Mouse (Mus musculus) skeletal muscle tissue, adult 2 months (tissue): ENCODE data around the gene Gm10024.
"Not testable (repeated sequence)": the region's sequence is repeated elsewhere in the genome, so short reads cannot be mapped to it uniquely, and the experiment has no call there.

Experiments
- DNase-seq: peaks from one replicate; pipeline ENCODE4 v3.0.0-alpha.2; 2012; ENCODE audit warnings: low read depth, low spot score

Gene Gm10024

DNA sequence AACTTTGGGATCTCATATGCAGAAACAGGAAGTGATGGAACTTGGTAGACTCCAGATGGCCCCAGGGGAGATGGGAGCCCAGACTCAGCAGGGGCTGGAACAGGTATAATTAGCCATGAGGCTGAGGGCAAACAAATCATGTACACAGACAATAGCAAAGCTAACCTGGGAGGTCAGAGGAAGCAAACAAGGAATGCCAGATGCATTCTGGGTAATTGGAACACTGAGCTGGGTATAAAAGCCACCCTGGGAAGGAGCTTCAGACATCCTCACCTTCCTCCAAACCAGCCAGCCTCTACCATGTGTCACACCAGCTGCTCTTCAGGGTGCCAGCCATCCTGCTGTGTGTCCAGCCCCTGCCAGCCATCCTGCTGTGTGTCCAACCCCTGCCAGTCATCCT, at the start of gene Gm10024:
Gene Gm10024 (plus strand): TSS at position 301 of the 400 bp plus-strand sequence.
- not testable (repeated sequence) for DNase-seq

DNA sequence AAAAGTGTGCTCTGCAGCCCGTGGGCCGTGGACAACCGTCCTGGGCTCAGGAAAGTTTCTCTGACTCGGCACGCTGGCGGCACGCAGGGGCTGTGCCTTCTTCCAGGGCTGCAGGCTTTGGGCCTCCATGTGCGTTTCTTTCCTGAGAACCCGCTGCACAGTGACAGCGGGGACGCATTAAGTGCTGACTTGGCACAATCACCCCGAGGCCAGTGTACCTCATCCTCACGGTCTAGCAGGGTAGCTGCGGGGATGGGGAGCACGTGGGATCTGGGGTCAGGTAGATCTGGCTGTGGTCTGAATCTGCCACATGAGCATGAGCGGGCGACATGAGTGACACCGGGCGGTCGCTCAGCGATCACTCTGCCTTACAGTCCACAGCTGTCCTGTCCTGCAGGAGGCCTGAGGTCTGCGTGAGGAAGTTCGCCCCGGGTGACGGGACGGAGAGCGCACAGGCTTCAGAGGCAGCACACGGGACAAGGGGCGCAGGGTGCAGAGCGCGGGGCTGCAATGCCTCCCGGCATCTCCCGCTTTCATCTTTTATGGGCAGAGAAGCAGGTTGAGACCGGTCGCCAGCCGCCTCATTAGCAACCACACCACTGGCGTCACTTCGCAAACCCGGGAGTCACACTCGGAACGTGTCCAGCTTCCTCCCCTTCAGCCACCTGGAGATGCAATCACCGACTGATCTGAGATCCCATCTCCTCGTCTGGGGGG, 47.1 kb upstream of the Gm10024 start:
- no peak for DNase-seq

DNA sequence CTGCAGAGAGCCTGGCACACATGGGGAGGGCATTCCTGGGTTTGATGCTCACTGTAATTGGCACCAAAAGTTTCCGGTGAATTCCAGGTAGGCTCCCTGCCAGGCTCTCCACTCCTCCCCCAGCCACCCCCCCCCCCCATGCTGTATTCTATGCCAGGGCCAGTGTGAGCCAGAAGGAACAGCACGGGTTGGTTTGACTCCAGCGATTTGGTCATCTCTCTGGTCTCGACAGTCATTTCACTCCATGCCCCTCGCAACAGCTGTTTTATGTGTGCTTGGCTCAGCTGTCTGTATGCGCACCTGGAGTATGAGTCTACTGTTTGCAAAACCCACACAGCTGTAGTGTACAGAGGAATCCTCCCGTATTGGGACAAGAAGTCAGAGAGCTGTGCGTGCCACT, 44.9 kb upstream of the Gm10024 start:
- DNase-seq, result no peak

DNA sequence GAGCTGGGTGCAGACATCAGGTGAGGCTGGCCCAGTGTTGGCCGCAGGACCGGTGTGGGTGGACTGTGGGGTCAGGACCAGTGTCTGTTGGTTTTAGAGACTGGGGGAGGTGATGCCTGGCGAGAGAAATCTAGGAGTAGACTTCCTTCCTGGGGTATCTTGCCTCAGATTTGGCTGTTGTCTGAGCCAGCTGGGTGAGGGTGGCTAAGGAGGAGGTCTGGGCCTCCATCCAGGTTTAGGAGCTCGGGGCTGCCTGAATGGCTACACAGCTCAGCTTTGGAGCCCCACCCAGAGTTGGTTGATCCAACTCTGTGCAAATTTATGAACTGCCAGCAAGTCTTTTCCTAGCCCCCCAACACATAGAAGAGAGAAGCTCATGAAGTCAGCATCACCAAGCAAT, 43.9 kb upstream of the Gm10024 start:
- DNase-seq, result no peak

DNA sequence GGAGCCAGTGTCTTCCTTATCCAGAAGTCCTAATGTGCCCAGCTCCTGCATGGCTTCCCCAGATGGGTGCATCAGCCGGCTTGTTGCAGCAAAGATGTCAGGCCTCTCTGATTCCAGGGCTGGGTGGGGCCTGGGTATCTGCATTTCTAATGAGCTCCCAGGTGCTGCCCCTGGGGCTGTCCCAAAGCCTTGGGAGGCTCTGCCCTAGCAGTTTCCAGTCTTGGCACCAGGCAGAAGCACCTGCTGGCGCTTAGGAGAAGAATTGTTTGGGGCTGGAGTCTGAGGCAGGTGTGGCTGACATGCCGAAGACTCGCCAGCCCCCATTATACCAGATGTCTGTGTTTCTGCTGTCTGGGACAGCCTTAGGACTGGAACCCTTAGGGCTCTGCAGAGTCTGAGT, 40.5 kb upstream of the Gm10024 start:
- no peak for DNase-seq

DNA sequence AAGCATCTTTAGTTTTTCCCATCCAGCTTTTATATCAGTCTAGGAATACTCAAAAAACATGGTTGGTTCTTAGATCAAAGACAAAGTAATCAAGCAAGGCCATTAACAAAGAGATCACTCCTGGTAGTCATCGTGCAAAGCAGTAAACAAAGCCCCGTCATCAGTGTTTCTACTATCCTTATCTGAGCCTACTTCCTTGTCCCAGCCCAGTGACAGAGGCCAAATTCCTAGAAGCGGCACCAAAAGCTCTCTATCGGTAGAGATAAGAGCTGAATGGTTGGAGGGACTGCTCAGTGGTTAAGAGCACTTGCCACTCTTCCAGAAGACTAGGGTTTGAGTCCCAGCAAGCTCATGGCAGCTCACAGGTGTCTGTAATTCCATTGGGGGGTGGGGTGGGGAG, 39.7 kb upstream of the Gm10024 start:
- no peak for DNase-seq

DNA sequence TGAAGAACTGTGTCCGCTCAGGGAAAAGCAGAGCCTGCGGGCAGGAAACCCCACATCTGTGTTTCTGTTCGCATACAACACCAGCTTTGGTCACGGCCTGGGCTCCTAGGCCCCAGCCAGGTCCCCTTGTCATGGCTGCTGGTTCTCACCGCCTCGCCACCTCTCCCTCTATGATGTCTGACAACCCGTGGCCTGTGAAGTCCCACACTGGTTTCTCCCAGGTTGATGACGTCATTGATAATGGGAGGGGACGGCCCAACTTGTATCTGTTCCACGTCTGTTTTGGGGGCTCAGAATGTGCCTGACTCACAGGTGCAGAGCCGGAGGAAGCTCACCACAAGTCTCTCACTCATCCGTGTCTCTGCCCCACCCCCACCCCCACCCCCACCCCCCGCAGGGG, 37.5 kb upstream of the Gm10024 start:
- no peak for DNase-seq

DNA sequence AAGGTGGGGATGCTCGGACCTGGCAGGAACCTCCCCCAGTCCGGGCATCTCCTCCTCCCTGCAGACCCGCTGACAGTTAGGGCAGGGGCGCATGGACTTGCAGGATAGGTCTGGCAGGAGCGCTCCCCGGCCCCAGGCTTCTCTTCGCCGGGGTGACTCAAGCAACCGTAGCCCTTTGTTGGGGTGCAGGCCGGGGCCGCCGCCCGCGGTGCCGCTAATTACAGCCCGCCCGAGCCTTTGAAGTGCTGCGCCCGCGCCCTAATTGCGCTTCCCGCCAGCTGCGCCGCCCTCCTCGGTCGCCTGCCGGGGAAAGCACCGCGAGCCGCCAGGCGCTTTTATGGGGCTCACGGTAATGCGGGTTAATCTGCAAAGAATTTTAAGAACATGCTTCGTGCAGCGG, 33.7 kb upstream of the Gm10024 start:
- no peak for DNase-seq

DNA sequence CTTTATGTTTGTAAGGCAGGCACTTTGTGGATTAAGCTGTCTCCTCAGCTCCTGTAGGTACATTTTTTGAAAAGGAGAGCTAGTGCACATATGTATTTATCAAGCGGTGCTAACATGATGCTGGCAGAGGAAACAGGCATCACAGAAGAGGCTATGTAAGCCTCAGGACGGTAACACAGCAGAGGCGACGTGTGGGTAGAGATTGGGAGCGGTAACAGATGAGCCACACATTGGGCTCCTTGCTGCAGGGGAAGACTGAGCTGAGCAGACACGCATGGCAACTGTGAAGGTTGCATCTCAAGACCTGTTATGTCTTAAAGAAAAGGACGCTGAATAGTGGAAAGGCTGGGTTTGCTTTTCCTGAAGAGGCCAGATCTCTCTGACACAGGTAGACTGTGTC, 28.3 kb upstream of the Gm10024 start:
- no peak for DNase-seq

DNA sequence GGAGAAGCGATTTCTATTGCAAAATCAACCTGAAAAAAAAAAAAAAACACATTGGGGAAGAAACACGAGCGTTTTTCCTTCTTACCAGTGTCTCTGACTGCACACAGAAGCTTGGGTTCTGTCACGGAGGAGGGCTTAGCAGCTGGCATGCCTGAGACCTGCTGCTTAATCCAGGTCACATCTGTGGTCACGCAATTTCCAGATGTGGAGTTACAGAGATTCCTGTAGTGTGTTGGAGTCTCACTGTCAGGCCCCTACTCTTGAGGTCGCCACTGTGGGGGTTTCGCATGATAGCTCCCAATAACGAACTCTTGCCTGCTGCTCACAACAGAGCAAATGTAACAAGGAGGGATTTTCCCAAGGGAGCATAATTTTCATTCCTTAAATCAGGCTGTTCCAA, 27.1 kb upstream of the Gm10024 start:
- DNase-seq, result no peak

DNA sequence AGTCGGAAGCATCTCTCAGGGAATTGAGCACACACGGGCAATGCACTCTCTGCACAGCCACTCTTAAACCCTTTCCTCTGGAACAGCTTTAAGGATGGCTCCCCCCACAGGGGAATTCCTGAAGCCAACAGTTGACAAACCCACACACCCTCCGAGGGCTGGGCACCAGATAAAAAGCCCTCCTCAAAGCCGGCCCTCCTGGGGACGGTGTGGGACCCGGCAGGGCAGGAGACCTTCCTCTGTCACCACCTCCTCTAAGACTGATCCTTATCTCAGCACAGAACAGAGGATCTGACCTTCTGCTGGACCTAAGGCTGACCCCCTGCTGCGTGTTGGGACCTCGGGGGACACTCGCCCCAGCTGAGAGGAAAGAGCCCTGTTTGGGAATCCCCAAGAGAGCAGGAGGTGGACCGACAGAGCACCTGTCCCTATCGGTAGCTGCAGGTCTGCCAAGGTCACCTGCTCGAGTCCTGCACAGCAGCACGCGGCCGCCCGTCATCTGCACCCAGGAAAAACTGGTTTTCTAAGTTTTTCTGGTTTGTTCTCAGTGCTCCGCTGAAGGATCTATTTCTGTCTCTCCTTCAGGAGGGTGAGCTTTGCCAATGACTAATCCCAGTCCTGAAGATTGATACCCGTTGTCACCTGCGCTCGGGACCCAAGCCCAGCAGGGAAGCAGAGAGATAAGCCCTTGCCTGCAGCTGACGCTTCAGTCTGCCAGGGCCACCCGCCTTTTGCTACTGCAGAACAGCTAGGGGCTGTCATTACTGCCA, 25.2 kb upstream of the Gm10024 start, which contains the start of gene Tspear:
Gene Tspear (plus strand): TSS at position 675 of the 770 bp plus-strand sequence.
- no peak for DNase-seq

DNA sequence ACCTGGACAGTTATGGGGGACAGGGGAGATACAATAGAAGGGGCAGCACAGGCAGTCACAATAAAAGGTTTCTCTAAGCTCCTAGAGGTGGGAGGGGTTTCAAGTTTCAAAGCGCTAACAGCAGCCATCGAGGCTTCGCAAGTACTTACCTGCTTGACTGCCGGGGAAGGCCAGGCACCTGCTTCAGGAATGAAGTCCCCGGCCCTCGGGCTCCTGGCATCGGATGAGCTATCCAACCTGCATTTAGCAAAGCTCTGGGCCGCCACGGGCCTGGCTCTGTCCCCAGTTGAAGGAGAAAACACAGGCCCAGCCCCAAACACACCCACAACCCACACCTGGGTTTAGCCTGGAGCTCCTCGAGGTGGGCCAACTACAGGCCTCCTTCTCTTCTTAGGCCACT, 24.2 kb upstream of the Gm10024 start:
- DNase-seq, result no peak

DNA sequence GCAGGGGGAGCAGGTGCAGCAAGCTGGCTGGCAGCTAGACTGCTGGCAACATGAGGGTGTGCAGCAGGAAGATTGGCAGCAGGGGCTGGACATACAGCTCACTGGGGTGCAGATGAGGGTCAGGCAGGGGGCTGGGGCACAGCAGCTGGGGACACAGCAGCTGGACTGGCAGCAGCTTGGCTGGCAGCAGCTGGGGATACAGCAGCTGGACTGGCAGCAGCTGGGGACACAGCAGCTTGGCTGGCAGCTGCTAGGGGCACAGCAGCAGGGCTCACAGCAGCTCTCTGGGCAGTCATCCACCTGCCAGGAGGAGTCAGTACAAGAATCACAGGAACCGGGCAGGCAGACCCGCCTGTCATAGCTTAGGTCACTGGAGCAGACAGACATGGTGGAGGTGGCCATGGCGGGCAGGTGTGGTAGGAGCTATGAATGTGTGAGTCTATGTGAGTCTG, 20.9 kb upstream of the Gm10024 start, which contains the start of gene Gm19402:
Gene Gm19402 (minus strand): TSS at position 402 of the 452 bp plus-strand sequence.
- not testable (repeated sequence) for DNase-seq

DNA sequence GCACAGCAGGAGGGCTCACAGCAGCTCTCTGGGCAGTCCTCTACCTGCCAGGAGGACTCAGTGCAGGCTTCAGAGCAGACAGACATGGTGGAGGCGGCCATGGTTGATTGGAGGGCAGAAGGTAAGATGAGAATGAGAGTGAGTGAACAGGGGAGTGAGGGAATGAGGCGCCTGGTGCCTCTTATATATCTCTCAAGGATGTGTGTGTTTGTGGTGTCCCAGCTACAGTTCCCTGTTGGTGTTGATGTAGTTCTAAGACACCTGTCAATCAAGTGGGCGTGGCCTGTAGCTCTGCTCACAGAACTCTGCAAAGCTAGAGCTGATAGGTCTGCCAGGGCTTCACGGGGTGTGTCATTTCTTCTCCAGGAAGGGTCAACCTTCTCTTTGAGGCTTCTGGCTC, 14.1 kb upstream of the Gm10024 start, which contains the start of gene Gm9508:
Gene Gm9508 (minus strand): TSS at position 101 of the 400 bp plus-strand sequence.
- DNase-seq, result no peak

DNA sequence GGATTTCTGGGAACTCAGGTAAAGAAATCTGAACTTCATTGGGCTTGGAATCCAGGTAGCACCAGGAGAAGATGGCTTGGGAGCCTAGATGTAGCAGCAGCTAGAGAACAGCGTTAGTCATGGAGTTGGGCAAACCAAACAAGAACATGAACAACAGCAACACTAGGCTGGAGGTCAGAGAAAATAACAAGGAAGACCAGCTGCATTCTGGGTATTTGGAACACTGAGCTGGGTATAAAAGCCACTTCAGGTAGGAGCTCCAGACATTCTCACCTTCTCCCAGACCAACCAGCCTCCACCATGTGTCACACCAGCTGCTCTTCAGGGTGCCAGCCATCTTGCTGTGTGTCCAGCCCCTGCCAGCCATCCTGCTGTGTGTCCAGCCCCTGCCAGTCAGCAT, 4.9 kb upstream of the Gm10024 start, which contains the start of gene Gm10272:
Gene Gm10272 (plus strand): TSS at position 301 of the 400 bp plus-strand sequence.
- DNase-seq, result no peak

DNA sequence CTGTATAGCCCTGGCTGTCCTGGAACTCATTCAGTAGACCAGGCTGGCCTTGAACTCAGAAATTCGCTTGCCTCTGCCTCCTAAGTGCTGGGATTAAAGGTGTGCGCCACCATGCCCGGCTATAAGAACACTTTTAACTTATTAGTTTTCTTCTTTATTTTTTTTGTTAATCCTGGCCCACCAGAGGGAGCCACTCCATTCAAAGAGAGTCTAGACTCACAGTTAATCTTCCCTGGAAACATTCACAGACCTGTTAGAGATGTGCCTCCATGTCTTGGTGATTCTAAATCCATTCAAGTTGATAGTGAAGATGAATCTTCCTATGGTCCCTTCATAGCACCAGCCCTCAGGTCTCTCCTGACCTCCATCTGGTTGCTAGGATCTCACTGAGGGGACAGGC, 1.4 kb upstream of the Gm10024 start:
- DNase-seq, result no peak

DNA sequence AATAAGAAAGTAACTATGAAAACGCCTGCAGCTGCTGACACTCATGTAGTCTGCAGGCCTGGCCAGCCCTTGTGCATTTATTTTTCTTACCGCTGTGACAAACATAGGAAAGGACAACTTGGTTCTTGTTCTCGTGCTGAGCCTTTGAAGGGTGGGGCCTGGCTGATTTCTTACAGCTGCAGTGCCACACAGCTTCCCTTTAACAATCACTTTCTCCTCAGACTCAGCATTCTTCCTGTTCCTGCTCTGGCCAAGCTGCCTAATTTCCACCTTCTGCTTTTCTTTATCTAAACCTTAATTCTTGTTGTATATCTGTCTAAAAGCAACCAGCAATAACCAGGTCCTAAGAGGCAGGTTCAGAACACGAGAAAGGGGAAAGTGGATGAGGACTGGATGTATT, 2.5 kb downstream of the Gm10024 start:
- DNase-seq, result no peak

DNA sequence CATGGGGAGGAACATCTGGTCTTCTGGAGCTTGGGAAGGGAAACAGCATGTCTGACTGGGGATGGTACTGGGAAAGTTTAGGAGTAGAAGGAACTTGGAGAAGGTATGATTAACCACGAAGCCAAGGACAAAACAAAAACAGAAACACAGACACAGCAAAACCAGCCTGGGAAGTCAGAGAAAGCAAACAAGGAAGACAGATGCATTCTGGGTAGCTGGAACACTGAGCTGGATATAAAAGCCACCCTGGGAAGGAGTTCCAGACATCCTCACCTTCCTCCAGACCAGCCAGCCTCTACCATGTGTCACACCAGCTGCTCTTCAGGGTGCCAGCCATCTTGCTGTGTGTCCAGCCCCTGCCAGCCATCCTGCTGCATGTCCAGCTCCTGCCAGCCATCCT, 4.2 kb downstream of the Gm10024 start, which contains the start of gene Gm10142:
Gene Gm10142 (plus strand): TSS at position 301 of the 400 bp plus-strand sequence.
- DNase-seq, result no peak

DNA sequence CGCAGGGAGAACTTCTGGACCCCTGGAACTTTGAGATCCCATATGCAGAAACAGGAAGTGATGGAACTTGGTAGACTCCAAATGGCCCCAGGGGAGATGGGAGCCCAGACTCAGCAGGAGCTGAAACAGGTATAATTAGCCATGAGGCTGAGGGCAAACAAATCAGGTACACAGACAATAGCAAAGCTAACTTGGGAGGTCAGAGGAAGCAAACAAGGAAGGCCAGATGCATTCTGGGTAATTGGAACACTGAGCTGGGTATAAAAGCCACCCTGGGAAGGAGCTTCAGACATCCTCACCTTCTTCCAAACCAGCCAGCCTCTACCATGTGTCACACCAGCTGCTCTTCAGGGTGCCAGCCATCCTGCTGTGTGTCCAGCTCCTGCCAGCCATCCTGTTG, 9.0 kb downstream of the Gm10024 start, which contains the start of gene Krtap12-1:
Gene Krtap12-1 (plus strand): TSS at position 301 of the 400 bp plus-strand sequence.
- not testable (repeated sequence) for DNase-seq

DNA sequence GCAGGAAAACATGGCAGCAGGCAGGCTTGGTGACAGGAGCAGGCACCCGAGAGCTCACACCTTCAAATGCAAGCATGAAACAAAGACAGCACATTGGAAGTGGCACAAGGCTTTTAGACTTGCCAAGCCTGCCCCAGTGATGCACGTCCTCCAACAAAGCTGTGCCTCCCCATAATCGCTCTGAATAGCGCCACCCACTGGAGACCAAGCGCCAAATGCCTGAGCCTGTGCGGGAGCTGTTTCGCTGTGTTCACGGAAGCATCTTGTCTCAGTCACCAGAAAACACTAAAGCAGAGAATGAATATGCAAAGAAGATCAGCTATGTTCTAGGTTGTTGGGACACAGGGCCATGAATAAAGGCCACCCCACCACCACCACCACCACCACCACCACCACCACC, 13.6 kb downstream of the Gm10024 start:
- no peak for DNase-seq

DNA sequence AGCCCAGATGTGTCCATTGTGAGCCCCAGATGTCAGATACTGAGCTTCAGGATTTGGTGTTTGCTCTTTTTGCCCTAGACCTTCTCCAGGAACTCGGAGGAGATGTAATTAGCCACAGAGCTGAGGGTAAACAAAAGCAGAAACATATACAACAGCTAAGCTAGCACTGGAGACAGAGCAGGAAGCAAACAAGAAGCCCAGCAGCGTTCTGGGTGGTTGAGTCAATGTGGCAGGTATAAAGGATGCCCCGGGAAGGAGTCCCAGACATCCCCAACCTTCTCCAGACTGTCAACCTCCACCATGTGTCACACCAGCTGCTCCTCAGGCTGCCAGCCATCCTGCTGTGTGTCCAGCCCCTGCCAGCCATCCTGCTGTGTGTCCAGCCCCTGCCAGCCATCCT, 14.9 kb downstream of the Gm10024 start, which contains the start of gene Gm10100:
Gene Gm10100 (plus strand): TSS at position 301 of the 400 bp plus-strand sequence.
- no peak for DNase-seq

DNA sequence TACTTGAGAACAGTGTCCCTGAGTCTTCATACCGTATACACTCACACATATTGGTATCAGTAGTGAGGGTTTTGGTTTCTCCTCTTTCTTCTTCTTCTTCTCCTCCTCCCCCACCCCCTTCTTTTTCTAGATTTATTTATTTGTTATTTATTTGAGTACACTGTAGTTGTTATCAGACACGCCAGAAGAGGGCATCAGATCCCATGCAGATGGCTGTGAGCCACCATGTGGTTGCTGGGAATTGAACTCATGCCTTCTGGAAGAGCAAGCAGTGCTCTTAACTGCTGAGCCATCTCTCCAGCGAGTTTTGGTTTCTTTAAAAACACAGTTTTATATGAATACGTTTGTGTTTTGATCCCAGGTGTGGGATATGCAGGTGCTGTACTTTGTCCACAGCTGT, 17.0 kb downstream of the Gm10024 start:
- DNase-seq, result no peak
